Mouse (Mus musculus) 416B (cell line): Measurements from ENCODE around the gene Ssbp3.

Experiments
- DNase-seq: peaks from one replicate; pipeline ENCODE4 v3.0.0; 2011; ENCODE audit warnings: low read depth

Gene Ssbp3

DNA sequence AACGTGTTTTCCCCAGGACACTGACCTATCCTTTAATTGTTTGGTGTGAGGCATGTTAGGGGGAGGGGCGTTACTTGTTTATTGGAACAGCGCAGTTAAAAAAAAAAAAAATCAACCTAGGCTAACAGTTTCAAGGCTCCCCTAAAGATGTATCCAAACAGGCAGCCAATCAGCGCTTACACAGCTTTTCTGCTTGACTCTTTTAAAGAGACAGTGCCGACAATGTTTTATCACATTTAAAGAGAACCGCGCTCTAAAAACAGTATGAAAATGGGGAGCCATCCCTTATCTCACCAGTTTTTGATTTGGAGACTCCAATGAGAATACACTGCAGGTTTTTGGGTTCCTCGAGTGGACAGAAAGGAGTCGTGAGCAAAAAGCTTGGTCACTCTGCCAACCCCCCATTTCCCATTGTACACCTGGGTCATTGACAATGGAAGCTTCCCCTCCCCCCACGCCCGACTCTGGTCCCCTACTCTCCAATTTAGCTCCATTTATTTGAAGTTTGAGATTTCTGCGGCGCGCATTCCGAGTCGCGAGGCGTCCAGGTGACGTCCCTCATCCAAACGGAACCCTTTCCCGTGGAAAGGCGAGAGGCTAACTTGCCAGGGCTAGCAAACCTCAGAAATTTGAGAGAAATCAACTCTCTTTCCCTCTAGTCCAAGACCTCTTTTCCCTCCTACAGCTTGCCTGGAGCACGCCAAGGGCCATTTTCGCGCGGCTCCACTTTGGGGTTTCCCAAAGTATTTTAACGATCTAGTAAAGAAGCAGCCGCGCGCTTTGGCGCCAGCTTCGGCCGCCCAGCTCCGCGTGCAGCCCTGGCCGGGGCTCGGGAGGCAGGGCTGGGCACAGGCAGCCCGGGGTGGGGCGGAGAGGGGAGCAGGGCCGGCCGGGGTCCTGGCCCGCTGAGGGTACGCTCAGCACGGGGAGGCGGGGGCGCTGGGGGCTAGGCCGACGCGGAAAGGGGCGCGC lies at the start of gene Ssbp3:
Gene Ssbp3 (plus strand): TSS at position 501 of the 972 bp plus-strand sequence.
- DNase-seq, result peak; percentile 96

DNA sequence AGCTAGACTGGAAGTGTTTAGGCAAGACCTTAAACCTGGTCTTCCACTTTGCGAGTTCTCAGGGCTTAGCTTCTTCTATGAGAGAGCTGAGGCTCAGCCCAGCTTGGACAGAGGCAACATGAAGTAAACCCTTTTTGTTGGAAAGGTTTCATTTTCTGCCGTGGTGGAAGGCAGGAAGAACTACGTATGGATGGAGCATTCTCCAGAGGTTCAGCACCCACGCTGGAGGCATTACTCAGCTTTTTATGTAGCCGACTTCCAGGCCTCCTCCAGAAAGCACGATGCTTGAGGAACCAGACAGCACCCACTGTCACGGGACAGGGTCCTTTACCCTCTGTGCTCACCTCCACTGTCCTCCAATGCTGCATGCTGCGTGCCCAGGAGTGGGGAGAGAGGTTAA lies 48.6 kb upstream of the Ssbp3 start:
- no peak for DNase-seq

DNA sequence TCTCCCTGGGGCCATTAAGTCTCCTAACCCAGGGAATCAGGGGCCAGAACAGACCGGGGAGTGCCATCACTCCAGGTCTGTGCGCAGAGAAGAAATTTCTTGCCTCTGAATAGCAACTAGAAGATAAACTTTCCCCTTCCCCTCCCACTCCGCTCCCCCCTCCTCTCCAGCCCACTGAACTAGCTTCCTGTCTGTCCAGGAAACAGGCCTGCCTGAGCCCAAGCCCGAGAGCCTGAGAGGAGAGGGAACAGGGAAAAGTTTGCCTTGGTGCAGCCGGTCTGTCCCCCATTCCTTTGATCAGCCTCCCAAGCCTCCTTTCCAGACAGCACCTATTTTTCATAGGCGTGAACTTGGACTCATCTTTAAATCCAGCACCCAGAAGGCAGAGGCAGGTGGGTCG lies 48.2 kb upstream of the Ssbp3 start:
- DNase-seq, result no peak

DNA sequence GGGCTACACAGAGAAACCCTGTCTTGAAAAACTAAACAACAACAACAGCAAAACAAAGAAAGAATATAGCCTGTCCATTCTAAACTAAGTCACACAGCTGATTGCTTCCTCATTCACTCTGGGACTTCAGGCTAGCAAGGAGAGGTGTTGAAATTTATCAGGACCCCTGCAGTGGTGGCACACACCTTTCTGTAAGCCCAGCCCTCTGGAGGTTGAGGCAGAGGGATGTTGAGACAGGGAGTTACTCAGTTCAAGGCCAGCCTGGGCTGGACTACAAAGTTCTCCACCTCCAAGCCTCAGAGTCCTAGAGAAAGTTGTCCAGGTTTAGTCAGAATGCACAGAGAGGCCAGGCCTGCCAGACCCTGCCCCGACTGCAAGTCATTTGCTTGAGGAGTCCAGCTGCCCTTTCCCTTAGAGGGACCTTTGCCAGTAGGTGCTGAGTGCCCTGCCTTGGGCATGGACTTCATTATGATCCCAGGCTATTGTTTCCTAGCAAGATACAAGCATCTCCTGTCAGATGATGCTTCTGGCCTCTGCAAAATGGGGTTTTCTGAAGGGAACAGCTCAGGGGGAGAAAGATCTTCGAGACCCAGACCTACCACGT lies 47.6 kb upstream of the Ssbp3 start:
- no peak for DNase-seq

DNA sequence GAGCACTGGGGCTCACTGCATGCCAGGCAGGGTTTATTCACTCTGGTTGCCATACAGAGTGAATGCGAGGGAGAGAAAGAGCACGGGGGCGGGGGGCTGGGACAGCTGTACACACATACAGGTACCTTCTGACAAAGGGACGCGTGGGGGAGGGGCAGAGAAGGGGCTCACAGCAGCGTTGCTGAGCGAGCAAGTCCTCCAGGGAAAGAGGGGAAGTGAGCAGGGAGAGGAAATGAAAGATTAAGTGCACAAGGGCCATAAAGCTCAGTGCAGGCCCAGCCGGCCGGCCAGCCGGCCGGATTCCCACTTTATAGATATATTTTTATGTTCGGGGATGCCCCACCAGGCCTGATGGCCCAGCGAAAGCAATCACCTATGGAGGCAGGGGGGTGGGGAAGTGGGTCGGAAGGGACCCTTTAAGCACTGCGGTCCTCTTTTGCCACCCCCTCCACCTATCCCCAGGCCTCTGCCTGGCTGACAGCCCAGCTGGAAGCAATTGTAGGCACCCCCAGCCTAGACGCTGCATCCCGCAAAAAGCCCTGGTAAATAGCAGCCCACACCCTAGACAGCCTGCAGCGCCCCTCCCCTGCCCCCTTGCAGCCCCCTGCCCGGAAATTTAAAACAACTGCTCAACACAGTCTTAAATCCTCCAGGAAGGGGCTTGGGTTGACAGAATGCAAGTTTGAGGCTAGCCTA lies 44.9 kb upstream of the Ssbp3 start:
- DNase-seq, result no peak

DNA sequence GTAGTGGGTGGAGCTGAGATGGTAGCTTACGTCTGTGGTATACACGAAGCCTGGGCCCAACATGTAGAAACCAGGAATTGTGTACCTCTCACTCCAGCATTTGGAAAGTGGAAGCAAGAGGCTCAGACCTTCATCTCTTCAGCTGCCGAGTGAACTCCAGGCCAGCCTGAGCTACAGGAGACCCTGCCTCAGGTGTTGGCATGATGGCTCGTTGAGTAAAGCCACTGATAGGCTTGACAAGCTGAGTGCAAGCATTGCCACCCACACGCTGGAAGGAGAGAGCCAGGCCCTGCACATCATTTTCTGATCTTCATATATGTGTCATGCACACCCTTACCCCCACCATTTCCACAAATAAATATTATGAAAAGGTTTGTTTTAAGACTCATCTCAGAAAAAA lies 44.1 kb upstream of the Ssbp3 start:
- no peak for DNase-seq

DNA sequence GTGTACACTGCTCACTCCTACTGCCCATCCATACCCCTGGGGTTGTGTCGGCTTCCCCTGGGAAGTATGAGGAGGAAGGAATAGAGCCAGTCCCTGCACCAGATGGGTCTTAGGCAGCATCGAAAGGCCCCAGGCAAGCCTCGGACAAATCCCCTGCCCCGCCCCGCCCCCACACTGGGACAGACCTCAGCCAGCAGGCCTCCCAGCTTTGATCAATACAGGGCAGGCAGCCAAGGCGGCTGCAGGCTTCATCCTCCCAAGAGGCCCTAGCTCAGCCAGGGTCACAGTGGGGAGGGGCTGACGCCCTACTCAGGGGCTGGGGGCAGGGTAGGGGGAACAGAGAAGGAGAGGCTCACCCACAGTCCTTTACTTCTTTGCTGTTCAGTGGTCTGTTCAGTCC lies 43.7 kb upstream of the Ssbp3 start:
- no peak for DNase-seq

DNA sequence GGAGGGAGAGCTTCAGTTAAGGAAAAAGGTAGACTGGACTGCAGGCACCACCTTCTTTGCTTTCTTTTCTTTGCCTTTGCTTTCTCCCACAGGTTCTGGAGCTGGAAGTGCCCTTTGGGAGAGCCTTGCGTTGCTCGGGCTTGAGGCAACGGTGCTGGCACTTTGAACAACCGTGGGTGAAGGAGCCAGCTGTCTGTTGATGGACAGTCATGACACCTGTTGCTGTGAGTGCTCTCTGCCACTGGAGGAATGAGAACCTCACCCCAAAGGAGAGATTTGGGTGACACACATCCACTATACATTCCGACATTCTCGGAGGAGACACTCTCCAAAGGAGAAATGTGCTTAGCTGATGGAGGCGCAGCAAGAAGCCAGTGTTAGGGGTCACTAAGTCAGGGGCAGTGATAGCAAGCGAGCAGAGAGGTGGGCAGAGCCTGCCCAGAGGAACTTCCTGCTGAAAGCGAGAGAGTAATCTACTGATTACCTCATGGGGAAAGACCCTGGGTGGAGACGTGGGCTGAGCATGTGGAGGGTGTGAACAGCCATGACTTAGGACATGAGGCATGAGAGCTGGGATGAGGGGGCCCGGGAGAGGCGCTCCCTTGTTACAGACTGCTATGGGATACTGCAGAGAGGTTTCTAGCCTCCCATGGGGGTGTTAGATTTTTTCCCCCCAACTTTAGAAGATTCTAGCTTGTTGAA lies 41.6 kb upstream of the Ssbp3 start:
- DNase-seq, result no peak

DNA sequence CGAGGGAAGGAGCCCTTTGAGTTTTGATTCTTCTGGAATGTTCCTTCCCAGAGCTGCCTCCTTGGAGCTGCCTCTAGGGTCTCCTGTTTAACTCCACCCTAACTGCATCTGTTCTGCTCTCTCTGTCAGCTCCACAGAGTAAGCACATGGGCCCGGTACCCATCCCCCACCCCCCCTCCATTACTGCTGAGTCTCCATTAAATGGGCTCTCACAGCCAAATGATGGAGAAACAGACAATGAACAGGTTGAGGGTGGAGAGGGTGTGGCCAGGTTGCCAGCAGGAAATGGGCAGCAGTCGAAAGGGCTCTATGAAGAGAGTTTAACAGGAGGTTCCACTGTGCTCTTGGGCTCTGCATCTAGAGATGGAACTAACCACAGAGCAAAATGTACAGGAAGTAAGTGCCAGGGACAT lies 41.0 kb upstream of the Ssbp3 start:
- DNase-seq, result peak; percentile 57

DNA sequence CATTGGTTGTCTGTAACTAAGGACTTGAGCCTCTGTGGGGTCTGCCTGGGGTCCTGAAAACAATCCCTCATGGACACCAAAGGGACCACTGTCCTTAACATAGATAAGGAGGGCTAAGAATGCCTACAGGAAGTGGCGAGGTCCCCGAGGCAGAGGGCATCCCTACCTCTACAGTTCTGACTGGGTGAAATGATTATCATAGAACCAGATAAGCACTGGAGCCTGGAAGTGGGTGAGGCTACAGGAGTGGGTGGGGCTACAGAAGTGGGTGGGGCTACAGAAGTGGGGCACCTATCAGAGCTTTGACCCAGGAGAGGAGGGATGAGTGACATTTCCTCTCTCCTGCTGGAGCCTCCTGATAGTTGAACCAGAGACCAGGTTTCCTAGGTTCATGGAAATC lies 39.9 kb upstream of the Ssbp3 start:
- peak; percentile 61 for DNase-seq

DNA sequence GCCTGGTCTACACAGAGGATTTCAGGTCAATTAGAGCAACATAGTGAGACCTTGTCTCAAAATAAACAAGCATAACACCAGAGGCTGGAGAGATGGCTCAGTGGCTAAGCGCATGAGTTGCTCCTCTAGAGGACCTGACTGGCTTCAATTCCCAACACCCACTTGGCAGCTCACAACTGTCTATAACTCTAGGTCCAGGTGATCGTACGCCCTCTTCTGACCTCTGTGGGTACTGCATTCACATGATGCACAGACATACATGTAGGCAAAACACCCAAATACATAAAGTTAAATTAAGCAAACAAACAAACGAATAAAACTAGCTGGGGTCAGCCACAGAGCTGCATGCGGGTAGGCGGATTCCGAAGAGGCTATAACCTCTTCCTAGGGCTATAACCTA lies 36.0 kb upstream of the Ssbp3 start:
- DNase-seq, result peak; percentile 26

DNA sequence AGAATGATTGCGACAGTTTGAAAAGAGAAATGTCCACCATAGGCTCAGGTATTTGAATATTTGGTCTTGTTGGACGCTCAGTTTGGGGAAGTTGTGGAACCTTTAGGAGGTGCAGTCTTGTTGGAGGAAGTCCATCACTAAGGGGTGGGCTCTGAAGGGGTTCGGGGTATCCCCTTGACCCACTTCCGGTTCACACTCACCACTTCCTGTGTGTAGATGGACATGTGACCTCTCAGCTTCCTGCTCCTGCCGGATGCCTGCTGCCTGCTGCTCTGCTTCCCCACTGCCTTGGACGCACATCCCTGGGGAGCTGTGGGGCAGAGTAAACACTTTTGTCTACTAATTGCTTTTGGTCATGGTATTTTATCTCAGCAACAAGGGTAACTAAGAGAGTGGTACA lies 29.4 kb upstream of the Ssbp3 start:
- peak; percentile 79 for DNase-seq

DNA sequence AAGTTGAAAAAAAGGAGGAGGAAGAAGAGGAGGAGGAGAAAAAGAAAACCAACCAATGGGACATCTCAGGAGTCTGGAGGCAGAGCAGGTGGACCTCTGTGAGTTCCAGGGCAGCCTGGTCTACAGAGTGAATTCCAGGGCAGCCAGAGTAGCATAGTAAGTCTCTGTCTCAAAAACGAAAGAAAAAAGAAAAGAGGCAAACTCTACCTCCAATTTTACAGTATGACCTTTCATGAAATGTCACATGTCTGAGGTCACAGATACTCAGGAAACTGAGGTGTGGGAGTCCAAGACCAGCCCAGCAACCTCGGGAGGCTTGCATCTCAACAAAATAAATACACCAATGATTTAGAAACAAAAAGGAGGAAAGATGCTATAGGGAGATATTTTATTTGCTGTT lies 27.4 kb upstream of the Ssbp3 start:
- no peak for DNase-seq

DNA sequence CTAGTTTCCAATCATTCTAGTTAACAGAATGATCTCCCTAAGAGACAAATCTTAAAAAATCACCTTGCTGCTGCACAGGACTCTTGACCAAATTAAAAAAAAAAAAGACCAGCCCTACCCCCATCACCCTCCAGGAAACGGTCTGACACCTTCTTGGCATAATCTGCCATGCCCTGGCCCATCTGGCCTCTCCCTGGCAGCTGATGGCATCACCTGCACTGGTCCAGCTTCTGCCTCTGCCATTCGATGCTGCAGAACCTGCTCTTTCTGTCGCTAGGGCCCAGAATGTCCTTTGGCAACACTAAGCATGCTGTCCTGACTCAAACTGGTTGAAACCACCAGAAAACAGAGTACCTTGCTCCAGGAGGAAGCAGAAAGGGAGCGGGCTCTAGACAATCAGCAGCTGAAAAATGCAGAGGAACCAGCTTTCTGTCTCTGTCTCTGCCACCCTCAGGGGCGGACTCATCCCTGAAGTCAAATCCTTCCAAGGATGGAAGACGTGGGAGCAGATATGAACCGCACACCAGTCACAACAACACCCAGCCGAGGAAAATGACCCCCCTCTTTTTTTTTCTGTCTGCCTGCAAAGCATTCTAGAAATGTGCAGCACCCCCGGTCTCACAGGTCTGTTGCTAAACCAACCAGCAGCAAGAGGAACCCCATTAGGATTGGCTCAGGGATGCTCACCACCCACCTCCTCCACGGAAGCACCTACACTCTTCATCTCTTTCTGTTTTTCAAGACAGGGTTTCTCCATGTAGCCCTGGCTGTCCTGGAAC lies 24.0 kb upstream of the Ssbp3 start:
- DNase-seq, result no peak

DNA sequence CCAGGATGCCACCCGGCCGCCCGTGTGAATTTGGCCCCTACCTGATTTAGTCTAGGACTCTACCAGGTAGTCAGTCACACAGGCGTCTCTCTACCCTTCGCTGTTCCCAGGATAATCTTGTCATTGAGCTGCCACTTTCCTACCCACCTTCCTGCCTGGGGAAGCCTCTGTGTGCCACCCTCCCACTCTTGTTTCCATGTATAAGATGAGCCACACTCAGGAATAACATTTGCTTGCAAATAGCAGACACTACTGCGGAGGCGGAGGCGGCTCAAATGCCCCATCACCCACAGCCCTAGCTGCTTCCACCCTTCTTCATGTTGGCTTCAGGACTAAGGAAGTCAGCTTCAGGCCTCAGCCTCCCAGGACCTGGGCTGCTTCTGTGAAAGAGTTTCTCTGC lies 14.4 kb upstream of the Ssbp3 start:
- DNase-seq, result no peak

DNA sequence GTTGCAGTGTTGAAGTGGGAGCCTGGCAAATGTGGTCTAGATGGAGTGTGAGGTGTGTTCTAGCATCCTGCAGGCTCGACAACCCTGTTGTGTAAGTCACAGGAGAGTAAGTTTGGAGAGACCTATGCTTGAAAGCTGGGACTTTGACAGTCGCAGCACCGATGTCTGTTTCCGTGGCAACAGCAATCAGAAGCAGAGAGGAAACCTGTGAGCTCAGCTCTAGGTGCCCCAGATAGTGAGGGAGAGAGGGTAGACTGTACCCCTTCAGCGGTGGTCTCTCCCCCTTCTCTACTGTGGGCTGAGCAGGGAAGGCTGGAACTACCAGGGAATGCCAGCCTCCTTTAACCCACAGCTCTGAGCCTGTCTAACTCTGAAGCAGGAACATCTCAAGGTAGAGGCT lies 11.6 kb upstream of the Ssbp3 start:
- DNase-seq, result no peak

DNA sequence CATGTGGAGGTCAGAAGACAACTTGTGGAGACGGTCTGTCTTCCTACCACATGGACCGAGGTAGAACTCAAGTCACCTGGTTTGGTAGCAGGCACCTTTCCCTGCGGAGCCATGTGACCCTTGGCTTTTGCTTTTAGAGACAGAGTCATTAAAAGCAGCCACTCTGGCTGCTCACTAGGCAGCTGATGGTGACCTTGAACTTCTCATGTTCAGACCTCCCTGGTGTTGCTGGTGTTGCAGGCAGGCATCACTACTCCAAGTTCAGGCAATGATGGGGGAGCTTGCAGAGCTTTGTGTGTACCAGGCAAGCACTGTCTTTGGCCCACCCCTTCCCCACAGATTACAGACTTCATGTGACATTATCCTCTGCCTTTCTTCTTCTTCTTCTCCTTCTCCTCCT lies 11.0 kb upstream of the Ssbp3 start:
- DNase-seq, result no peak

DNA sequence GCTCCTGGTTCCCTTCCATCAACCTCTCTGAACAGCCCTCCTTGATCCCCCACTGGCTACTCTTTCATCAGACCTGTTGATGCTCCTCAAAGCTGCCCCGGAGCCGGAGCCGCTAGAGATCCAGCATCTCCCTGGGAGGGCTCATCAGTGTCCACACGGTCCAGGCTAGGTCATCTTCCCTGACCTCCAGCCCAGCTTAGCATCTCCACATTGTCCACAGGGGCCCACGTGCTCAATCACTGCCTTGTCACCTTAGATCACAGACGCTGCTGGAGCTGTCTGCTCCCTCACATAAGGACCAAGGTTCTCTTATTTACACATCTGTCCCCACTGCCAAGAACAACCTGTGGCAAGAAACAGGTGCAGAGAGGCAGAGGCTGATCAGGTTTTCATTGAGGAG lies 9.8 kb upstream of the Ssbp3 start:
- no peak for DNase-seq

DNA sequence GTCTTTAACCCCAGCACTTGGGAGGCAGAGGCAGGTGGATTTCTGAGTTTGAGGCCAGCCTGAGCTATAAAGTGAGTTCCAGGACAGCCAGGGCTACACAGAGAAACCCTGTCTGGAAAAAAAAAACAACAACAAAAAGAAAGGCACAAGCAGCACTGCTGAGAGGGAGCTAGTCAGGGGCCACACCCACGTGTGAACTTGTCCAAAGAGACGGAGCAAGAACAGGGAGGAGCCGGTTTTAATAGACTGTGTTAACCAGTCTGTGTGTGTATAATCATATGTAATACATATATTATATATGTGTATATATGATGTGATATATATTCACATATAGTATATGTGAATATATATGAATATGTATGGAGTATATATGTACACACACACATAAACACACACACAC lies 8.9 kb upstream of the Ssbp3 start:
- DNase-seq, result no peak

DNA sequence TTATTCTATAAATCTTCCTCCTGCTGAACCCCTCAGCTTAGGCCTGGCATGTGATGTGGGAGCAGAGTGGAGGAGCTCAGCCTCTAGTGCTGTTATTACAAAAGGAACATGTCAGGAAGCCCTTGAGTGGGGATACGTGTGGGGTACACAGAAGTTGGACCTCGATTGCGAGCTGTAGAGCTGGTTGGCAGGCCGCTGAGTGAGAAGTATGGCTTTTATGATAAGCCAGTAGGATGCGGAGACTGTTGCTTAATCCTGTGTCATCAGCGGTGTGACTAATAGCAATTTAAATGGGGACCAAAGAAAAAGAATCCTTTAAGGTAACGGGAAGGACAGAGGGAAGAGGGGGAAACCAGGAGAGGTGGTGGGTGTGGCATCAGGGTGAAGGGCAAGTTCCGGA lies 8.3 kb upstream of the Ssbp3 start:
- DNase-seq, result peak; percentile 81

DNA sequence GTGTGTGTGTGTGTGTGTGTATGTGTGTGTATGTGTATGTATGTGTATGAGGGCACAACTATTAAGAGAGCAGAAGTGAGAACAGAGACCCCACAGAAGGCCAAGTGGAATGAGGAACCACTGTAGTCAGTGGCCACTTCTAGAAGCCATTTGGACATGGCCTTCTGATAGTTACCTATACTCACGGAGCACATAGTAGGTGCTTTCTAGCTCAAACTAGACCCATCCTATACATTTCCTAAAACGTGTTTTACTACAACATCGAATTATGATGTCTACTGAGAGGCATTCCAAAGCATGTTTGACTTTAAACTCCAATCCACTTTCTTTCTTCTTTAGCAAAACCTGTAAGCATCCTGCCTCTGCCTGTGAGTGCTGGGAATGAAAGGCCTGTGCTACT lies 4.6 kb upstream of the Ssbp3 start:
- no peak for DNase-seq
